ENCODE assay signal across 9 mouse cellular contexts in the genomic region with DNA sequence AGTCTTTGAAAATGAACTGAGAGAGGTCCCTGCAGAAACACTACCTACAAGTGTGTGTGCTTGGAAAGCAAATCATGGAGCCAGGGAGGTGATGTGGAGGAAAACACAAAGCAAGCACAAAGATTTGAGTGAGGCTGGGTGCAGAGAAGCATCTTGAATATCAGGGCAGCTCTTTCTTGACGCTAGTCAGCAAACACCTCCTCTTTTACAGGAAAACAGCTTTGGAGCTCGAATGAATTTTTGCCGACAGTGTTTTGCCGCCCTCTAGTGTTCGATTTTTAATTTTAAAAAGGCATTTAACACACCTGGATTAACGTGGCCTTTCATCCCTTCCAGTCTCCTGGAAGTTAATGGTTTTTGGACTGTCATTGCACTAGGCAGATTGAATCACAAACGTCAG.
DNase-seq lines count a peak whose midpoint lies in the region; ATAC-seq and TF ChIP-seq lines count a peak whose summit lies in the region.
"Had no signal": no experiment of that assay in that cellular context is flagged by ENCODE, and none has a peak within 500 bp of the region (broad histone marks: within the 10 kb centered on the region; RNA-seq: fewer than 3 reads in every experiment).

No protein-coding gene starts in this region.

- H3K36me3 ChIP-seq in heart, postnatal 0 days (replicated peaks; ENCODE audit: control insufficient read depth, insufficient read depth, low read length), result no peaks in the 10 kb centered on the region
- H3K36me3 ChIP-seq: limb, embryonic 13.5 days had no signal

- ATAC-seq in heart, postnatal 0 days (ENCODE audit: insufficient read depth, low read depth), result no peak

- no peak overlapping the region for H3K4me2 ChIP-seq in heart, postnatal 0 days (ENCODE audit: low read depth, low read length)
- H3K4me2 ChIP-seq: limb, embryonic 13.5 days had no signal

- no peak for TF ChIP-seq EP300 in heart, postnatal 0 days (IDR thresholded peaks at IDR 0.05; ENCODE audit: low read depth)

- H3K27me3 ChIP-seq in heart, postnatal 0 days (ENCODE audit: control insufficient read depth, insufficient read depth, low read length), result no peaks in the 10 kb centered on the region
- H3K27me3 ChIP-seq: limb, embryonic 13.5 days had no signal

- intact Hi-C loops in left cerebral cortex, postnatal 14 days (cut with DNase I), result loop anchor here (2.0 to 10.0 kb wide), 4 partner anchors 174 to 1028 kb away; no protein-coding TSS in a partner anchor

- no peak overlapping the region for H3K9ac ChIP-seq in heart, postnatal 0 days (replicated peaks; ENCODE audit: low read depth, low read length)
- H3K9ac ChIP-seq: limb, embryonic 13.5 days had no signal

- peak; percentile 43 for DNase-seq in heart, postnatal 0 days (ENCODE audit: low spot score)
- DNase-seq in heart, adult 11 months, result no peak
- peak; percentile 38 to 48 for DNase-seq in B cell, adult 2 months
- peak; percentile 50 for DNase-seq in adipocyte (ENCODE audit: low spot score)
- peak; percentile 20 for DNase-seq in fibroblast of lung, adult 2 months (ENCODE audit: low read depth)
- DNase-seq in left cerebral cortex, postnatal 14 days (ENCODE audit: low spot score in 2 of 2), result peak; percentile 63 to 69
- peak; percentile 33 for DNase-seq in retina, postnatal 7 days (ENCODE audit: low read depth, low spot score)
- no peak for DNase-seq in testis, postnatal 14 days (ENCODE audit: low spot score)

- 2% methylated on average over 7 of the region's 7 CpGs for WGBS in heart, postnatal 0 days

- no peaks in the 10 kb centered on the region for H3K4me1 ChIP-seq in heart, postnatal 0 days (ENCODE audit: control insufficient read depth, insufficient read depth)

- no peaks in the 10 kb centered on the region for H3K9me3 ChIP-seq in heart, postnatal 0 days (replicated peaks; ENCODE audit: control insufficient read depth, low read length)
- H3K9me3 ChIP-seq: limb, embryonic 13.5 days had no signal

- no peak overlapping the region for H3K27ac ChIP-seq in heart, postnatal 0 days (ENCODE audit: low read depth)
- H3K27ac ChIP-seq: limb, embryonic 13.5 days had no signal

- H3K4me3 ChIP-seq in heart, postnatal 0 days (ENCODE audit: low read depth, low read length), result no peak overlapping the region
- H3K4me3 ChIP-seq: limb, embryonic 13.5 days had no signal

- TF ChIP-seq CTCF in heart, postnatal 0 days (IDR thresholded peaks at IDR 0.05; ENCODE audit: low read depth), result peak; percentile 72

Comparison
In these comparisons a context has a peak if more than half of its experiments do, and no peak if none do; other contexts are left out.
1. DNase-seq: peak in heart, postnatal 0 days (single experiment), B cell, adult 2 months (2 of 2), adipocyte (single experiment), fibroblast of lung, adult 2 months (single experiment), left cerebral cortex, postnatal 14 days (2 of 2) and retina, postnatal 7 days (single experiment); none in heart, adult 11 months (single experiment) and testis, postnatal 14 days (single experiment).